Mouse (Mus musculus) MEL (cell line): ENCODE results near the gene Spata21. TPM values are rescaled to one million over a fixed set of nuclear protein-coding genes. Genes with fewer than 3 reads are reported as not detected.

Source experiments
- DNase-seq: peaks from one replicate; pipeline ENCODE4 v3.0.0; 2011; ENCODE audit warnings: low read depth, low spot score
- H3K27ac ChIP-seq: 2 replicates; pipeline ENCODE4 v1.5.1; 2012; ENCODE audit warnings: low read depth, mild to moderate bottlenecking, control low read depth, low read length, moderate library complexity; ENCODE audit not compliant: control insufficient read depth
- H3K27me3 ChIP-seq, 2 experiments: fragments of 150-350 bp in 1 of 2; sonication (generic) in 1 of 2; 2 replicates each; pipeline ENCODE4 v1.6.1; 2012; ENCODE audit warnings: low read length in 2 of 2, mild to moderate bottlenecking in 2 of 2, improper control_type of control experiment in 1 of 2, moderate library complexity in 1 of 2; ENCODE audit not compliant: insufficient read depth in 2 of 2, control insufficient read depth in 1 of 2
- H3K36me3 ChIP-seq, 2 experiments: 2 replicates each; pipeline ENCODE4 v1.6.1; 2012 to 2014; ENCODE audit warnings: low read length in 2 of 2, improper control_type of control experiment in 1 of 2, inconsistent platforms in 1 of 2, mild to moderate bottlenecking in 1 of 2; ENCODE audit not compliant: insufficient read depth in 2 of 2, control insufficient read depth in 1 of 2
- H3K4me1 ChIP-seq, 2 experiments: fragments of 150-350 bp in 1 of 2; sonication (generic) in 1 of 2; 2 replicates each; pipeline ENCODE4 v1.6.1; 2012; ENCODE audit warnings: low read length in 2 of 2, improper control_type of control experiment in 1 of 2, mild to moderate bottlenecking in 1 of 2; ENCODE audit not compliant: insufficient read depth in 2 of 2, control insufficient read depth in 1 of 2
- H3K4me3 ChIP-seq, 2 experiments: fragments of 150-350 bp in 1 of 2; sonication (generic) in 1 of 2; 2 replicates each; pipeline ENCODE4 v1.5.1; 2012; ENCODE audit warnings: low read depth in 2 of 2, low read length in 2 of 2, mild to moderate bottlenecking in 2 of 2, moderate library complexity in 2 of 2, control low read depth in 1 of 2, improper control_type of control experiment in 1 of 2; ENCODE audit not compliant: control insufficient read depth in 1 of 2, insufficient read depth in 1 of 2
- H3K79me2 ChIP-seq: 2 replicates; pipeline ENCODE4 v1.6.1; 2012; ENCODE audit warnings: mild to moderate bottlenecking, low read length, moderate library complexity; ENCODE audit not compliant: control insufficient read depth, poor library complexity, insufficient read depth
- H3K9ac ChIP-seq: 2 replicates; pipeline ENCODE4 v1.6.1; 2012; ENCODE audit warnings: low read depth, mild to moderate bottlenecking, control low read depth, low read length, moderate library complexity; ENCODE audit not compliant: control insufficient read depth, poor library complexity, severe bottlenecking
- H3K9me3 ChIP-seq: fragments of 150-350 bp; sonication (generic); replicated peaks from 2 replicates; pipeline ENCODE4 v1.6.1; 2012; ENCODE audit warnings: mild to moderate bottlenecking, low read length, improper control_type of control experiment, moderate library complexity; ENCODE audit not compliant: insufficient read depth
- E2F4 ChIP-seq: IDR thresholded peaks from 2 replicates; pipeline ENCODE4 v1.6.1; 2011; ENCODE audit warnings: low read depth, low read length, improper control_type of control experiment, borderline replicate concordance
- EP300 ChIP-seq, 2 experiments: IDR thresholded peaks; 2 replicates each; pipeline ENCODE4 v1.6.1; 2011; ENCODE audit warnings: improper control_type of control experiment in 2 of 2, low read length in 2 of 2, low read depth in 1 of 2, mild to moderate bottlenecking in 1 of 2
- GABPA ChIP-seq: IDR thresholded peaks from 2 replicates; pipeline ENCODE4 v1.6.1; 2012; ENCODE audit warnings: low read depth, mild to moderate bottlenecking, inconsistent platforms, low read length, improper control_type of control experiment, moderate library complexity
- HCFC1 ChIP-seq: IDR thresholded peaks from 2 replicates; pipeline ENCODE4 v1.6.1; 2012; ENCODE audit warnings: low read depth, mild to moderate bottlenecking, inconsistent platforms, low read length, improper control_type of control experiment, moderate library complexity
- MAFK ChIP-seq: IDR thresholded peaks from 2 replicates; pipeline ENCODE4 v1.6.1; 2011; ENCODE audit warnings: low read depth, mild to moderate bottlenecking, low read length, improper control_type of control experiment, borderline replicate concordance
- MAX ChIP-seq: IDR thresholded peaks from 2 replicates; pipeline ENCODE4 v1.6.1; 2011; ENCODE audit warnings: low read length, improper control_type of control experiment
- MAZ ChIP-seq: IDR thresholded peaks from 2 replicates; pipeline ENCODE4 v1.6.1; 2012; ENCODE audit warnings: low read depth, mild to moderate bottlenecking, inconsistent platforms, low read length, improper control_type of control experiment
- MEF2A ChIP-seq: IDR thresholded peaks from 2 replicates; pipeline ENCODE4 v1.6.1; 2014; ENCODE audit warnings: low read depth, mild to moderate bottlenecking, inconsistent platforms, low read length, improper control_type of control experiment; ENCODE audit not compliant: poor library complexity, insufficient replicate concordance, severe bottlenecking; ENCODE audit errors: extremely low read depth
- MYC ChIP-seq: IDR thresholded peaks from 2 replicates; pipeline ENCODE4 v1.6.1; 2011; ENCODE audit warnings: low read depth, mild to moderate bottlenecking, low read length, improper control_type of control experiment, moderate library complexity
- NRF1 ChIP-seq: IDR thresholded peaks from 2 replicates; pipeline ENCODE4 v1.6.1; 2014; ENCODE audit warnings: low read depth, mild to moderate bottlenecking, inconsistent platforms, low read length, improper control_type of control experiment, moderate library complexity; ENCODE audit not compliant: poor library complexity, insufficient read depth, severe bottlenecking
- POLR2A ChIP-seq, 2 experiments: IDR thresholded peaks; 2 replicates each; pipeline ENCODE4 v1.6.1; 2011 to 2012; ENCODE audit warnings: low read length in 2 of 2, mild to moderate bottlenecking in 2 of 2, control low read depth in 1 of 2, improper control_type of control experiment in 1 of 2, low read depth in 1 of 2, moderate library complexity in 1 of 2; ENCODE audit not compliant: control insufficient read depth in 1 of 2, insufficient read depth in 1 of 2, poor library complexity in 1 of 2
- RAD21 ChIP-seq: IDR thresholded peaks from 2 replicates; pipeline ENCODE4 v1.6.1; 2011; ENCODE audit warnings: mild to moderate bottlenecking, low read depth, low read length, improper control_type of control experiment
- RCOR1 ChIP-seq: IDR thresholded peaks from 2 replicates; pipeline ENCODE4 v1.6.1; 2012; ENCODE audit warnings: low read depth, mild to moderate bottlenecking, inconsistent platforms, low read length, improper control_type of control experiment
- SIN3A ChIP-seq: IDR thresholded peaks from 2 replicates; pipeline ENCODE4 v1.6.1; 2012; ENCODE audit warnings: low read length, improper control_type of control experiment, inconsistent platforms
- SMC3 ChIP-seq: IDR thresholded peaks from 2 replicates; pipeline ENCODE4 v1.6.1; 2011; ENCODE audit warnings: low read depth, low read length, improper control_type of control experiment
- TBP ChIP-seq: IDR thresholded peaks from 2 replicates; pipeline ENCODE4 v1.8.0; 2011; ENCODE audit warnings: low read depth, low read length, improper control_type of control experiment
- TCF12 ChIP-seq: IDR thresholded peaks from 2 replicates; pipeline ENCODE4 v1.6.1; 2014; ENCODE audit warnings: low read depth, mild to moderate bottlenecking, inconsistent platforms, low read length, improper control_type of control experiment, moderate library complexity
- USF2 ChIP-seq, 2 experiments: IDR thresholded peaks; 2 replicates each; pipeline ENCODE4 v1.6.1; 2011 to 2012; ENCODE audit warnings: improper control_type of control experiment in 2 of 2, low read length in 2 of 2, borderline replicate concordance in 1 of 2, inconsistent platforms in 1 of 2, low read depth in 1 of 2, mild to moderate bottlenecking in 1 of 2; ENCODE audit not compliant: insufficient read depth in 1 of 2
- ZC3H11A ChIP-seq: IDR thresholded peaks from 2 replicates; pipeline ENCODE4 v1.6.1; 2012; ENCODE audit warnings: low read depth, mild to moderate bottlenecking, inconsistent platforms, low read length, improper control_type of control experiment
- ZMIZ1 ChIP-seq: IDR thresholded peaks from 2 replicates; pipeline ENCODE4 v1.6.1; 2012; ENCODE audit warnings: low read depth, mild to moderate bottlenecking, inconsistent platforms, low read length, improper control_type of control experiment, moderate library complexity
- polyA plus RNA-seq, 2 experiments: library from polyadenylated mRNA; stranded (reverse) in 1 of 2; unstranded in 1 of 2; fragments of >175 nt in 1 of 2; fragments of >200 nt in 1 of 2; gene quantifications; 2 replicates each; pipeline versions ENCODE4 v1.2.1 to v1.2.4; 2012; ENCODE audit warnings: low replicate concordance in 2 of 2, low read depth in 1 of 2; ENCODE audit not compliant: insufficient read length in 2 of 2, insufficient read depth in 1 of 2, missing spikeins in 1 of 2
- total RNA-seq: library from RNA; depleted of rRNA; stranded (reverse); fragments of 300-350 nt; gene quantifications from 2 replicates; pipeline ENCODE4 v1.2.3, GENCODE M21; 2012

Gene Spata21
- total and polyA plus RNA-seq, 3 experiments = not detected

- Histone ChIP-seq H3K9ac (no peak overlapping the region), H3K27ac (no peak overlapping the region), H3K36me3 (no peaks in the 10 kb centered on the region), H3K9me3 (no peaks in the 10 kb centered on the region), H3K79me2 (no peaks in the 10 kb centered on the region), H3K4me3 (no peak overlapping the region), H3K4me1 (no peaks in the 10 kb centered on the region), H3K27me3 (no peaks in the 10 kb centered on the region)
- DNase-seq = no peak
- no peak for TF ChIP-seq MYC
- no peak for TF ChIP-seq MAFK
Measured at GRCm38 (mm10) chr4:141049476-141049835, 38.7 kb upstream of the Spata21 start.

GRCm38 (mm10) chr4:141052442-141052841 lies 35.7 kb upstream of the Spata21 start:
- Histone ChIP-seq H3K27ac (no peak overlapping the region), H3K9ac (no peak overlapping the region), H3K4me1 (no peaks in the 10 kb centered on the region), H3K9me3 (no peaks in the 10 kb centered on the region), H3K79me2 (no peaks in the 10 kb centered on the region), H3K4me3 (no peak overlapping the region), H3K36me3 (no peaks in the 10 kb centered on the region), H3K27me3 (no peaks in the 10 kb centered on the region)
- TF ChIP-seq POLR2A (IDR thresholded peaks at IDR 0.05; ENCODE audit: control insufficient read depth in 1 of 2, insufficient read depth in 1 of 2, low read depth in 1 of 2, low read length in 2 of 2, poor library complexity in 1 of 2) = no peak
- no peak for TF ChIP-seq MAFK
- no peak for TF ChIP-seq TBP
- no peak for TF ChIP-seq RCOR1
- no peak for TF ChIP-seq MEF2A
- no peak for TF ChIP-seq EP300 (IDR thresholded peaks at IDR 0.05; ENCODE audit: low read depth in 1 of 2, low read length in 2 of 2)
- no peak for TF ChIP-seq GABPA
- DNase-seq = no peak

GRCm38 (mm10) chr4:141053138-141053537 lies 35.0 kb upstream of the Spata21 start:
- H3K9ac ChIP-seq = no peak overlapping the region
- H3K27me3 ChIP-seq = no peaks in the 10 kb centered on the region
- H3K27ac ChIP-seq = no peak overlapping the region
- H3K4me1 ChIP-seq = no peaks in the 10 kb centered on the region
- H3K79me2 ChIP-seq = no peaks in the 10 kb centered on the region
- no peaks in the 10 kb centered on the region for H3K9me3 ChIP-seq
- no peak for DNase-seq
- no peaks in the 10 kb centered on the region for H3K36me3 ChIP-seq
- no peak for TF ChIP-seq MAFK
- TF ChIP-seq TCF12 = no peak
- TF ChIP-seq RCOR1 = no peak
- no peak for TF ChIP-seq MAZ
- TF ChIP-seq GABPA = no peak
- TF ChIP-seq SIN3A = no peak
- no peak for TF ChIP-seq E2F4
- no peak for TF ChIP-seq HCFC1
- no peak for TF ChIP-seq ZMIZ1
- TF ChIP-seq USF2 (IDR thresholded peaks at IDR 0.05; ENCODE audit: borderline replicate concordance in 1 of 2, insufficient read depth in 1 of 2, low read depth in 1 of 2, low read length in 2 of 2) = no peak
- TF ChIP-seq NRF1 = no peak
- no peak for TF ChIP-seq MAX
- TF ChIP-seq ZC3H11A = no peak
- no peak for TF ChIP-seq MYC
- TF ChIP-seq SMC3 = no peak
- no peak for TF ChIP-seq RAD21
- H3K4me3 ChIP-seq = no peak overlapping the region
